Mouse (Mus musculus) intestine, embryonic 15.5 days (tissue): Measurements from ENCODE around the gene Krt32. TPM values are rescaled to one million over a fixed set of nuclear protein-coding genes. Genes with fewer than 3 reads are reported as not detected.

ENCODE experiments used
- ATAC-seq: fragments of 200-750 bp; cut with Nextera tagmentation; 2 replicates; pipeline ENCODE4 v1.8.0; 2017; ENCODE audit warnings: moderate TSS enrichment, moderate library complexity
- H3K27ac ChIP-seq: fragments of 300-500 bp; sonication (generic); 2 replicates; pipeline ENCODE4 v1.5.1; 2015; ENCODE audit warnings: mild to moderate bottlenecking, inconsistent platforms
- H3K27me3 ChIP-seq: fragments of 300-500 bp; sonication (generic); replicated peaks from 2 replicates; pipeline ENCODE4 v1.6.1; 2015; ENCODE audit warnings: inconsistent platforms
- H3K36me3 ChIP-seq: fragments of 300-500 bp; sonication (generic); 2 replicates; pipeline ENCODE4 v1.6.1; 2015; ENCODE audit warnings: inconsistent platforms
- H3K4me1 ChIP-seq: fragments of 300-500 bp; sonication (generic); replicated peaks from 2 replicates; pipeline ENCODE4 v1.6.1; 2015; ENCODE audit warnings: inconsistent platforms
- H3K4me2 ChIP-seq: fragments of 300-500 bp; sonication (generic); replicated peaks from 2 replicates; pipeline ENCODE4 v1.6.1; 2015; ENCODE audit warnings: mild to moderate bottlenecking, inconsistent platforms
- H3K4me3 ChIP-seq: fragments of 300-500 bp; sonication (generic); replicated peaks from 2 replicates; pipeline ENCODE4 v1.5.1; 2015; ENCODE audit warnings: inconsistent platforms
- H3K9ac ChIP-seq: fragments of 300-500 bp; sonication (generic); 2 replicates; pipeline ENCODE4 v1.6.1; 2015; ENCODE audit warnings: inconsistent platforms
- H3K9me3 ChIP-seq: fragments of 300-500 bp; sonication (generic); 2 replicates; pipeline ENCODE4 v1.6.1; 2016; ENCODE audit warnings: inconsistent platforms
- WGBS: fragments of 180-500 bp; shearing (Covaris S2); methylation state at CpG from one replicate; pipeline ENCODE4 v1.1.7; 2015; 5-methylcytosine and 5-hydroxymethylcytosine counted together
- polyA plus RNA-seq: library from polyadenylated mRNA; unstranded; fragments of >200 nt; fragmentation: Nextera tagmentation; extraction: Ambion mirVana; gene quantifications from 2 replicates; pipeline ENCODE4 v1.2.1, GENCODE M21; 2015

Gene Krt32
- polyA plus RNA-seq, 1 experiment from 2014 or later = 0.11 TPM

- Histone ChIP-seq H3K36me3 (no peaks in the 10 kb centered on the region), H3K4me1 (0 out of 2 replicates have a peak, but pooled peaks cover under 1% of the 10 kb centered on the region), H3K9me3 (no peaks in the 10 kb centered on the region), H3K27ac (no peak within 1 kb of the TSS), H3K4me2 (no peak within 1 kb of the TSS), H3K27me3 (no peaks in the 10 kb centered on the region), H3K9ac (no peak within 1 kb of the TSS), H3K4me3 (no peak within 1 kb of the TSS)
- no peak for ATAC-seq
- WGBS = 88% methylated on average over 6 of the region's 6 CpGs
Observed at GRCm38 (mm10) chr11:100041454-100041853, 46.6 kb downstream of the Krt32 start, which contains the start of gene Krt34. Krt34 (minus strand) TSS chr11:100041554.

Other genes with a start within 250 kb of the Krt32 start
- not detected in 2 replicates for gene Krtap4-16, start 236.6 kb downstream of the Krt32 start, polyA plus RNA-seq
- not detected in 2 replicates for gene Gm11568, start 230.3 kb downstream of the Krt32 start, polyA plus RNA-seq
- gene Gm11559, start 223.8 kb downstream of the Krt32 start, polyA plus RNA-seq = not detected in 2 replicates
- gene Krtap9-1, start 214.8 kb downstream of the Krt32 start, polyA plus RNA-seq = not detected in 2 replicates
- gene Gm11567, start 209.0 kb downstream of the Krt32 start, polyA plus RNA-seq = not detected in 2 replicates
- gene Krtap31-1, start 180.3 kb downstream of the Krt32 start, polyA plus RNA-seq = not detected in 2 replicates
- not detected in 2 replicates for gene Gm11565, start 173.5 kb downstream of the Krt32 start, polyA plus RNA-seq
- not detected in 2 replicates for gene Krtap31-2, start 151.9 kb downstream of the Krt32 start, polyA plus RNA-seq
- gene Krtap9-5, start 139.8 kb downstream of the Krt32 start, polyA plus RNA-seq = not detected in 2 replicates
- gene Krtap29-1, start 109.2 kb downstream of the Krt32 start, polyA plus RNA-seq = not detected in 2 replicates
- not detected in 2 replicates for gene Krtap16-1, start 101.6 kb downstream of the Krt32 start, polyA plus RNA-seq
- gene Krtap17-1, start 94.2 kb downstream of the Krt32 start, polyA plus RNA-seq = 0.26 TPM in 1 of 2 replicates, not detected in the other
- not detected in 2 replicates for gene Krt33a, start 72.0 kb downstream of the Krt32 start, polyA plus RNA-seq
- 0.09 TPM in 1 of 2 replicates, not detected in the other for gene Krt33b, start 58.4 kb downstream of the Krt32 start, polyA plus RNA-seq
- not detected in 2 replicates for gene Krt34, start 46.7 kb downstream of the Krt32 start, polyA plus RNA-seq
- gene Krt31, start 37.7 kb downstream of the Krt32 start, polyA plus RNA-seq = not detected in 2 replicates
- not detected in 2 replicates for gene Krt35, start 8.0 kb upstream of the Krt32 start, polyA plus RNA-seq
- gene Krt36, start 17.4 kb upstream of the Krt32 start, polyA plus RNA-seq = not detected in 2 replicates
- 0.50 and 0.58 TPM in 2 replicates for gene Krt13, start 33.3 kb upstream of the Krt32 start, polyA plus RNA-seq
- 4.7 and 5.9 TPM in 2 replicates for gene Krt15, start 47.7 kb upstream of the Krt32 start, polyA plus RNA-seq
- gene Krt19, start 60.4 kb upstream of the Krt32 start, polyA plus RNA-seq = 743 and 782 TPM in 2 replicates
- not detected in 2 replicates for gene Krt9, start 105.0 kb upstream of the Krt32 start, polyA plus RNA-seq
- 8.6 and 9.6 TPM in 2 replicates for gene Krt14, start 119.3 kb upstream of the Krt32 start, polyA plus RNA-seq
- not detected in 2 replicates for gene Krt16, start 160.7 kb upstream of the Krt32 start, polyA plus RNA-seq
- gene Krt17, start 172.8 kb upstream of the Krt32 start, polyA plus RNA-seq = 11.6 and 12.7 TPM in 2 replicates
- not detected in 2 replicates for gene Krt42, start 181.6 kb upstream of the Krt32 start, polyA plus RNA-seq
- 1,793 and 1,952 TPM in 2 replicates for gene Eif1, start 231.7 kb upstream of the Krt32 start, polyA plus RNA-seq
- gene Gast, start 246.2 kb upstream of the Krt32 start, polyA plus RNA-seq = 2.1 and 2.4 TPM in 2 replicates